Mouse (Mus musculus) ES-E14 (cell line): ENCODE measurements around the gene Gm18596.

ENCODE experiments used
- HCFC1 ChIP-seq: IDR thresholded peaks from 2 replicates; pipeline ENCODE4 v1.6.1; 2012; ENCODE audit warnings: low read length, inconsistent platforms, borderline replicate concordance; ENCODE audit not compliant: insufficient read depth
- MAFK ChIP-seq: IDR thresholded peaks from 2 replicates; pipeline ENCODE4 v1.6.1; 2014; ENCODE audit warnings: mild to moderate bottlenecking, low read depth, low read length, inconsistent platforms; ENCODE audit not compliant: insufficient read depth

GRCm38 (mm10) chr10:77709831-77710230 is 32.6 kb downstream of the Gm18596 start:
- TF ChIP-seq HCFC1 (no peak), MAFK (no peak)
